Mouse (Mus musculus) G1E-ER4 (cell line): ENCODE measurements around the gene Prima1. TPM values are rescaled to one million over a fixed set of nuclear protein-coding genes. Genes with fewer than 3 reads are reported as not detected.

Experiments used
- GATA1 ChIP-seq: IDR thresholded peaks from one replicate; pipeline ENCODE4 v1.8.0; 2012; ENCODE audit warnings: low read length, inconsistent platforms
- polyA plus RNA-seq: library from polyadenylated mRNA; stranded (reverse); fragments of >175 nt; gene quantifications from 2 replicates; pipeline ENCODE4 v1.2.3, GENCODE M21; 2012

Gene Prima1
- polyA plus RNA-seq, 1 experiment, result not detected

DNA sequence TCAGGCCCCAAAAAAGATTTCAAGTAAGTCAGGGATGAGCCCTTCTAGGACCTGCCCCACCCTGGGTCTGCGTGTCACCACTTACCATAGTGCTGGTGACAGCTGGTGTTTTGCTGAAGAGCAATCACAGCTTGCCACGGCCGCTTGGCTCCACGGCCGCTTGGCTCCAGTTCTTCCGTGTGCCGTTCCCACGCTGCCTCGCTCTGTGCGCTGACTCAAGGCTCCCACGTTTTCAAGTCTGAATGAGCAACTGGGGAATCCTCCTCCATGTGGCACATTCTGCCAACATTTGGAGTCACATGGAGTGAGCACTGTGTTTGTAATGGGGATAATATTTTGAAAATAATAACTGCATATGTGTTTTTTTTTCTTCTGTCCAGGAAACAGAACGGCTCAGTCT, 52.2 kb downstream of the Prima1 start:
- TF ChIP-seq GATA1, result no peak

DNA sequence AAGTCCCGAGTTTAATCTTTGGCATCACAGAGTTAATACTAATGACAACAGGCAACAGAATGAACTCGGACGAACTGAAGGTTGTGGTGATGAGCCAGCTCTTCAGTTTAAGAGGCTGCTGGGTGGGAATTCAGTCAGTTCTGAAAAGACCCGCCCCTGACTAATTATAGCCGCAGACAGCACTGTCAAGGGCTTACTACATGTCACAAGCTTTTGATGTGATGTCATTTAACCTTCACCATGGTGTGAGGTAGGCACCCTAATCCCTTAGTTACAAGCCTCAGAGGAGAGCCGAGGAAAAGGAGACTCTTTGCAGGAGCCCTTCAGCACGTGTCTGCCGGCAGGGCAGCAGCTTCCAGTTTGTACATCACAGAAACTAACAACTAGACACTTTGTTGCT, 53.7 kb downstream of the Prima1 start:
- TF ChIP-seq GATA1, result no peak

DNA sequence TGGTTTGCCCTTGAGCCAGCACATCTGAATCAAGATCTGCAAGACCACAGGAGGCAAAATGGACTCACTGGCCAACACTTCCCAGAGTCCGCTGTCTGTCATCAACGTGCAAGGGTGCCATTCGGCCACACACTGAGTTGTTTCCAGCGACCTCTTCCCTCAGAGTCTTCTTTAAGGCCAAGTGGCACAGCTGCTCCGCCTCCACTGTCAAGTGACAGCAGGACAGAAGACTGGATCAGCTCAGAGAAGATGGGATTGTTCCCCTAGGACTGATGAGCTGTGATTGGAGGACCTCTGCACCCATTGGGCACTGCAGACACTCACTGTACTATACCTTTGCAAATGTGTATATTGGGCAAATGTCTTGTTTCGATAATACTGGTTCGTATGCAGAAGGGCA, 54.9 kb downstream of the Prima1 start:
- TF ChIP-seq GATA1, result no peak

DNA sequence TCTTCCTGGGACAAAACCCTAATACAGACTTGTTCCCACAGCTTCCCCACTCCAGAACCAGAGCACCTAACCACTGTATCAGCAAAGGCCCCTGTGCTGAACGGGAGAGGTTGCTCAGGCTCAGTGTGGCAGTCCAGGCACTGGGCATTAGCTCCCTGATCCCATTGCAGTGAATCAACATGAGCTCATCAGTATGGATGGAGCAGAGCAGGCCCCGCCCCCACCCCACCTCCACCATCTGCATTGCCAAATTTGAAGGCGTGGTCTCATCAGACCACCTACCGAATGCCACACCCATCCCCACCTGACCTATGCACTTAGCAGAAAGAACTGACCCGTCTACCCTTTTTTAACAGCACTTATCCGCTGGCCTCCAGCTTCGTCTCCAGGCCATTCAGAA, 58.9 kb downstream of the Prima1 start:
- no peak for TF ChIP-seq GATA1

DNA sequence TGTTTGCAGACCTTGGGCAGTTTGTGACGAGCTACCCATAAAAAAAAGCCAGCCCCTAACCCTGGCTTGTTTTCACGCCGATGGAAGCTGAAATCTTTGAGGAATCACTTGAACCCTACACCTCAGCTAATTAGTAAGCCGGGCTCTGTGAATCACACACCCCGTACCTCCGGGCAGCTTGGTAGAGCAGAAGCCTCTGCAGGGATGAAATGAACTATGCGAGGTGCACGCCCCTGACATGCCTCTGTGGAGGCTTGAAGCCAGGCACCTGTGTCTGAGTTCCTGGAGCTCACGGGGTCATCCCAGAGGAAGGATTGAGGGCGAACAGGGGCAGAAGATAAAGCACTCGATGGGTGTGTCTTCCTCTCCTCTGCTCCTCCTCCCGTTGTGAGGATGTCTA, 73.1 kb downstream of the Prima1 start:
- no peak for TF ChIP-seq GATA1

DNA sequence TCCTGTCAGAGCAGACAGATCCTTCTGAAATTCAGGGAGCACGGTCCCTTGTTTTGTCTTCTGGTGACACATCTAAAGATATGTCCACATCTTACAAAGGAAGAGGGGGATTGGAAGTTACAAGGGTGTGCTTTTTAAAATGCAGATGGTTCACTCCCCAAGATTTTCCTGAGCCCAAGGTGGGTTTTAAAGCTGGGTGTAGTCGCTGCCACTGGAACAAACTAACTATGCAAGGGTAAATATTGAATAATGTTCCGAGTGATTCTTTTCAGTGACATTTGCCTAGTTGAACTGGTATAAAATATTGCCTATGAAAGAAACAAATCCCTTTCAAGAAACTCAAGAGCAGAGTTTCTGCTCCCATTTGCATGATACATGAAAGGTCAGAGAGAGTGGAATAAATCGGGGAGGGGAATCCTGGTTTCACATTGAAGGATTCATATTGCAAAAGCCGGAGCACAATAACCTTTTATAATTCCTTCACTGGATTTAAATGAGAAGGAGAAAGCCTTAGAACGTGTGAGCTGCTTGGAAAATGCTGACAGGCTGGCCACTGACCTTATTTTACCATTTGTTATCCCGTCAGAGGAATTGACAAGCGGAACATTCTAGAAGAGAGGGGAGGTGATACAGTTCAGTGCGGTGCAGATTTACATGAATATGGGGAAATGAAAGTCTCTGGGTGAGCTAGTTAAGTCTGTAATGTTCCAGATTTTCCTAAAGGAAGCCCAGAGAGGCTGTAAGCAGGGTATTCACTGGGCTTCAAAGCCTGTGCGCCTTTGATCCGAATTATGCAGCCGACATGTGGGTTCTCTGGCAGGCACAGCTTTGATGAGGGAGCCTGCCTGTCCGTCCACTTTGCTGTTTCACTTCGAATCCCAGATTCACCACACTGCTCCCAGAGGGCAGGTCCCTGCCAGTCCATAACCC, 77.6 kb downstream of the Prima1 start:
- TF ChIP-seq GATA1, result no peak

DNA sequence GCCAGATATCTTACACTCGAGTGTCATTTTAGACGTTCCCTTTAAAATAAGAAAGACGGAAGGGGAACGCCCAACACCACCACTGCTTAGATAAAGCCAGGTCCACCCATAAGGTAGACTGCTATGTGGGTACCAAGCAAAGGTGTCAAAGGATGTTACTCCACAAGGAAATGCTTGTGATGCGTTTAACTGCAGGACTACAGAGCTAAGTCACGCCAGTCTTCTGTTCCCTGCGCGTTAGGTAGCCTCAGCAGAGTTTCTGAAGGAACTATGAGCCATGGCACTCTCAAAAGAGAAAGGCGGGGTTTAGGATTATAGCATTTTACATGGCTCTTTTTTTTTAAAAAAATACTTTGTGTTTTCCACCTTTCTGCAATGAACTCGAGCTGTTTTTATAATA, 78.4 kb downstream of the Prima1 start:
- TF ChIP-seq GATA1, result no peak

DNA sequence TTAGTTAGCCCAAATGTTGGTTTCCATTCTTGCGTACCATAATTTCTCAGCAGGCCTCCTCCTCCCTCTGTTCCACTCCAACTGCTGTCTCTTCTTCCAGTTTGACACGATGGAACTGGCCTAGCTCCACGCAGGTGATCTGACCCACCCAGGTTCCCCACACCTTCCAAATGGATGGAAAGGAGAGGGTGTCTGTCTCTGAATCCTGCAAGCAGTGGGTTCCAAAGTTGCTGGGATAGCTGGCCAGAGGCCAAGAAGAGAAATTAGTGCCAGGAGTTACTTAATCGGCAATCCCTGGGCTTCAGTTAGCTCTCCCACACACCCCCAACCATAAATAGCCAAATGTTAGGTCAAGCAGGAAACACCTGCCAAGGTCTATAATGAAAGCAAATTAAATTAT, 81.2 kb downstream of the Prima1 start:
- no peak for TF ChIP-seq GATA1

DNA sequence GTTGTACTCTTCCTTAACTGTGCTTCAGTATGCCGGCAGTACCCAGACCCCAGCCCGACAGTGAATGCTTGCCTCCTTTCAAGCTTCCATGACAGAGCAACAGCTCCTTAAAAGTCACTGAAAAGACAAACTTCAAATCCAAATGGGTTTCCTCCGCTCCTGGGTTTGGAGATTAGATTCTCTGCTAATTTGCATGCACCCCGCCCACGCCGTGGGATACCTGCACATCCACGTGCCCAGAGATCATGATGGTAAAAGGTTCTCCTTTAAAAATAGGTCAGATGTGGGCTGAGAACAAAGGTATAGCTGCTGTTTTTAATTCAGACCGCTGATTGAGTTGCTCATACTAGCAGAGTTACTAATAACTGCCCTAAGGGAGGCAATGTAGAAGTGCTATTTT, 82.9 kb downstream of the Prima1 start:
- no peak for TF ChIP-seq GATA1

DNA sequence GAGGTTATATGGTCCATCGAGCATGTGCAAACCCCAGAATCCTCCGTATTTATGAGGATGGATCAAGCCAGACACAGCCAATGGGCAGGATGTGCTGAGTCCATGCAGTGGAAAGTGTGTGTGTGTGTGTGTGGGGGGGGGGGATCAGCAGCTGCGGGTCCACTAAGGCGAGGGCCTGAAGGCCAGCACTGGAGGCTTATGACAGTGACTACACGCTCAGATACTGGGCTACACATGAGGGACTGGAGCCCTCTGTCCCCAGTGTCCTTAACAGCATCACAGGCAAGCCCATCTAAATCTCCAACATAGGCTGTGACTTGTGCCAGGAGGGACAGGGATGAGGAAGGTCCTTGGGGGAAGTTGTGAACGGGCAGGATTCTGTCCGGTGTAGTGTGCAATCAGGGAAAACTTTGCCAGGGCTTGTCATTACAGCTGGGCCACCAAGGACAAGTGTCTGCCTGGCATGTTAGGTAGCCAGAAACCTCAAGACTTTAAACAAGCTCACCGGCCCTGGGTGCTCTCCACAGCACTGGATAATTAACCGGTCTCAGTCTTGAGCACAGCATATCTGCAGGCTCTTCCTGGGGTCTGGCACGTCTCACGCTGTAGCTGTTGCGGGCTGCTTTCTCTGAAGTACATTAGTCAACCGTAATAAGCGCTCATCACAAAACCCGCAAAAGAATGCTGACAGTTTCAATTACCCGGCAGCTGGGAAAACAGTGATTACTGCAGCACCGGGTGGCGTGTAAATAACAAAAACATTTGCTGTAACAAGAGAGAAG, 84.6 kb downstream of the Prima1 start:
- no peak for TF ChIP-seq GATA1

DNA sequence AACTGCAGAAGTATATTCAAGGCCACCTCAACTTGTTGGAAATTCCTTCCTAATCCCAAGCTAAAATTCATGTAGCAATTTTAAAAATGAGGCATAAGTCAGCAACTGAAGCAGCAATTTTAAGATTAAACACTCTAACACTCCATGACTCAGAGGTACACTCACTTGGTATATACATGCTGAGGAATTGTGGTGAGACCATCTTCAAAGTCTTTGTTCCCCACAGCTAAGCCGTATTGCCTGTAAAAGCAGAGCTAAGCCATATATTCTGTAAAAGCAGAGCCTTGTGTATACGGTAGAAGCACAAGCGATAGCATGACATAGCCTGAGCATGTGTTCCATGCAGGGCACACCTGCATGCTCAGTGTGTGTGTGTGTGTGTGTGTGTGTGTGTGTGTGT, 86.5 kb downstream of the Prima1 start:
- no peak for TF ChIP-seq GATA1

DNA sequence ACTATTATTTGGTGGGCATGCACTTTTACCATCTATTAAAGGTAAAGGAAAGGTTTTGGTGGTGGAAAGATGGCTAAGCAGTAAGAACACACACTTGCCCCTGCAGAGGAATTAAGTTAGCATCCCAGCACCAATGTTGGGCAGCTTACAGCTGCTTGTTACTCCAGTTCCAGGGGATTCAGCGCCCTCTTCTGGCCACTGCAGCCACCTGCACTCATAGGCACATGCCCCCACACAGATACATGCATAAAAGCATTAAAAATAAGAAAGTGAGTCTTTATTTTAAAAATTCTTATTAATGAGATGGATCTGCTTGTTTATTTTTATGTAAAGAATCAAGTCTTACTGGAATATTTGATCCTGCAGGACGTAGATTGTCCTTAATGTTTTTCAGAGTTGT, 87.0 kb downstream of the Prima1 start:
- no peak for TF ChIP-seq GATA1

DNA sequence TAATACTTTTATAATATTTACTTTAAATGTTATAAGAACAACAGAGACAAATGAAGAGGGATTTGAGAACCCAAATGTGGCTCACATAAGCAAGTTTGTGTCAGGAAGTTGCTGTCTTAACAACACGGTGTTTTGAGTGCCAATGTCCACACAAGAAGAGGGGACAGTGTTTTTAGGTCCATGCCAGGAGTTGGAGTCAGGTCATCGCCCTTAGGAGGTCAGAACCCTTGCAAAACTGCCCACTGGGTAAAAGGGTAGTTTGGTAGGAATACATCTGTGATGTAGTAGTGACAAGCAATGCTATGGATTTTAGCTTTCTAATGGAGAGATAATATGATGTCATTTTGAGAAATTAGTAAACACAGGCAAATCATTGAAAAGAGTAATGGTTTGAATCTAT, 91.7 kb downstream of the Prima1 start:
- TF ChIP-seq GATA1, result no peak

Other genes starting within 250 kb of the Prima1 start
- not detected in 2 replicates for gene Fam181a, start 68.8 kb upstream of the Prima1 start, polyA plus RNA-seq
- not detected in 2 replicates for gene Asb2, start 113.9 kb upstream of the Prima1 start, polyA plus RNA-seq
- 2.7 and 3.7 TPM in 2 replicates for gene Otub2, start 146.5 kb upstream of the Prima1 start, polyA plus RNA-seq
- not detected in 2 replicates for gene 9330161L09Rik, start 165.7 kb upstream of the Prima1 start, polyA plus RNA-seq
- 19.2 and 50.5 TPM in 2 replicates for gene Ddx24, start 183.7 kb upstream of the Prima1 start, polyA plus RNA-seq
- gene Ifi27, start 192.1 kb upstream of the Prima1 start, polyA plus RNA-seq, result 9.2 and 18.2 TPM in 2 replicates
- gene Ifi27l2a, start 201.5 kb upstream of the Prima1 start, polyA plus RNA-seq, result 0.97 and 1.1 TPM in 2 replicates
- gene Ifi27l2b, start 215.1 kb upstream of the Prima1 start, polyA plus RNA-seq, result not detected in 2 replicates